Mouse (Mus musculus): ENCODE measurements around the gene Tmem107. TPM values are rescaled to one million over a fixed set of nuclear protein-coding genes. Genes with fewer than 3 reads are reported as not detected.

The Tmem107 gene
- polyA plus RNA-seq, 1 experiment from 2014 or later = 28.4 TPM

DNA sequence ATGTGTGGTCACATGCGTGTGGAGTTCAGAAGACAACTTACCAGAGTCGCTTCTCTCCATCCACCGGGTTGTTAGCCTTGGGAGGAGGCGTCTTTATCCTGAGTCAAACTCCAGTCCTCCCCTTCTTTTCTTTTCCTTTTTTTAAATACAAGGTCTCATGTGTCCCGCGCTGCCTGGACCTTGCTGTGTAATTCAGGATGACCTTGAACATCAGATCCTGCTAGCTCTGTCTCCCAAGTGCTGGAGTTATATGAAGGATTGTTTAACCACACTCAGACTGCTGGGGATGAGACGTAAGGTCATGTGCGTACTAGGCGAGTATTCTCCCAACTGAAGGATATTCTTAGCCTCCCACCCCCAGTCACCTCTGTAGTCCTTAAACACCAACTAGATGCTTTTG, 6.7 kb downstream of the Tmem107 start:
- Histone ChIP-seq H3K27me3 (replicated peaks) (no peaks in the 10 kb centered on the region), H3K9ac (no peak overlapping the region), H3K9me3 (no peaks in the 10 kb centered on the region), H3K4me1 (peaks cover 17% of the 10 kb centered on the region), H3K27ac (replicated peaks) (no peak overlapping the region), H3K36me3 (no peaks in the 10 kb centered on the region), H3K4me2 (no peak overlapping the region), H3K4me3 (no peak overlapping the region)
- no peak for ATAC-seq (ENCODE audit: extremely low read depth, insufficient number of reproducible peaks, low FRiP score, low TSS enrichment)
- 74% methylated on average over 9 of the region's 9 CpGs for WGBS

DNA sequence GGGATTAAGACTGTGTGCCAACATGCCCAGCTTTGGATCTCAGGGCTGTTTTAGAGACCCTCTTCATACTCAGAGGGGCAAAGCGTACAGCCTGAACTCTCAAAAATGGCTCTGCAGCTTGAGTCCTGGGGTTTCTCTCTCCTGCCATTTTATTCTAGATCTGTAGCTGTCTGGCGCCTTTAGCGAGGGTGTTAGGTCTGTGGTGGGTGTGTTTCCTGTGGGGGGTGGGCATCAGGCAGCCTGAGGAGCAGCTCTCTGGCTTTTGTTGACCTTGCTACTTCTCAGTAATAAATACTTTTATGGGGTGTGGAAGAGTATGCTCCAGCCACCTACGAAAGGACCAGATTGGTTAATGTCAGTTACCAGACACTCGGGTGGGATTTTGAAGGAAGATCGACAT, 7.4 kb downstream of the Tmem107 start:
- Histone ChIP-seq H3K36me3 (no peaks in the 10 kb centered on the region), H3K9ac (no peak overlapping the region), H3K4me2 (no peak overlapping the region), H3K27me3 (replicated peaks) (no peaks in the 10 kb centered on the region), H3K4me3 (no peak overlapping the region), H3K4me1 (peaks cover 13% of the 10 kb centered on the region), H3K9me3 (no peaks in the 10 kb centered on the region), H3K27ac (replicated peaks) (no peak overlapping the region)
- 77% methylated on average over 6 of the region's 6 CpGs for WGBS
- ATAC-seq (ENCODE audit: extremely low read depth, insufficient number of reproducible peaks, low FRiP score, low TSS enrichment) = no peak

DNA sequence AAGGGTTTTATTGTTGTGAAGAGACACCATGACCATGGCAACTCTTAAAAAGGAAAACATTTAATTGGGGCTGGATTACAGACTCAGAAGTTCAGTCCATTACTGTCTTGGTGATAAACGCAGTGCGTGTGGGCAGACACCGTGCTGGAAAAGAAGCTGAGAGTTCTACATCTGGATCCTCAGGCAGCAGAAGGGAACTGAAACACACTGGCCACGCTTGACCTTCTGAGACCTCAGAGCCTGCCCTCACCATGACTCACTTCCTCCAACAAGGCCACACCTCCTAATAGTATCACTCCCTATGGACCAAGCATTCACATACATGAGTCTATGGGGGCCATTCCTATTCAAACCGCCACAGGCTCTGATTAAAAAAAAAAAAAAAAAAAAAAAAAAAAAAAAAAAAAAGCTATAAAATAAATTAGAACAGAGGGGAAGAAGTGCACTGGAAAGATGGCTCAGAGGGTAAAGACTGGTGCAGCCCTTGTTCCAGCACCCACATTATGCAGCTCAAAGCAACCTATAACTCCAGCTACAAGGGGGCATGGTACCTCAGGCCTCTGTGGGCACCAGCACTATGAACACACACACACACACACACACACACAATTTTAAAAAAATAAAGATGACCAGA, 8.3 kb downstream of the Tmem107 start:
- H3K4me1 ChIP-seq = peaks cover 8% of the 10 kb centered on the region
- no peaks in the 10 kb centered on the region for H3K27me3 ChIP-seq (replicated peaks)
- H3K9ac ChIP-seq = no peak overlapping the region
- no peak for ATAC-seq (ENCODE audit: extremely low read depth, insufficient number of reproducible peaks, low FRiP score, low TSS enrichment)
- H3K36me3 ChIP-seq = no peaks in the 10 kb centered on the region
- no peak overlapping the region for H3K4me2 ChIP-seq
- WGBS = 62% methylated on average over 5 of the region's 5 CpGs
- H3K27ac ChIP-seq (replicated peaks) = no peak overlapping the region
- no peaks in the 10 kb centered on the region for H3K9me3 ChIP-seq
- no peak overlapping the region for H3K4me3 ChIP-seq

DNA sequence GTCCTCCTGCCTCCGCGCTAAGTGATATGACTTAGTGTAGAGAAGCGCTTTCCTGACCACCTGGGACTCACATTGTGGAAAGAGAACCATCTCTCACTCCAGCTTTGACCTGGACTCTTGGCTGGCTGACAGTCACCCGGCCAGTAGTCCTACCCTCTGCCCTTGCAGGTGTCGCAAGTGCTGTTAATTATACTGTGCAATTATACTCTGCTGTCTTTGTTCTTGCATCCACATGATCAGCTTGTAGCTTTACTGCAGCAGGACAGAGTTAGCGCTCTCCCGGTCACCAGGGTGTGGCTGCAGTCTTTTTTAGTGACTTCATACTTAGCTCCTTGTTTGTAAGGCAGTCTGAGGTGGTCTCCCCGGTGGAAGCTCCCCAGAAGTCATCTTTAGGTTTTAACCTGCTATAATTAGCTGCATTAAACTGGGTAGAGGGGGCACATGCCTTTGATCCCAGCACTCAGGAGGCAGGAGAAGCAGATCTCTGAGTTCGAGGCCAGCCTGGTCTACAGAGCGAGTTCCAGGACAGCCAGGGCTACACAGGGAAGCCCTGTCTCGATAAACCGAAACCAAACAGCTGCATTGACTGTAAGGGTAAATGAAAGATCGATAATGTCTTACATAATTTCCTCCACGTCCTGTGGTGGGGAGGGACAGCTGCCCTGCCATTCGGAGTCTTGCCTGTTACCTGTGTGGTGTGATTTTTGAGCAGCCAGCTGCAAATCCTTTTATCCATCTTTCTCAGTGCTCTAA, 9.7 kb downstream of the Tmem107 start:
- H3K4me1 ChIP-seq = no peaks in the 10 kb centered on the region
- WGBS = 74% methylated on average over 15 of the region's 15 CpGs
- ATAC-seq (ENCODE audit: extremely low read depth, insufficient number of reproducible peaks, low FRiP score, low TSS enrichment) = no peak
- H3K4me3 ChIP-seq = no peak overlapping the region
- H3K9ac ChIP-seq = no peak overlapping the region
- no peaks in the 10 kb centered on the region for H3K9me3 ChIP-seq
- H3K4me2 ChIP-seq = no peak overlapping the region
- H3K27me3 ChIP-seq (replicated peaks) = no peaks in the 10 kb centered on the region
- H3K27ac ChIP-seq (replicated peaks) = no peak overlapping the region
- no peaks in the 10 kb centered on the region for H3K36me3 ChIP-seq

DNA sequence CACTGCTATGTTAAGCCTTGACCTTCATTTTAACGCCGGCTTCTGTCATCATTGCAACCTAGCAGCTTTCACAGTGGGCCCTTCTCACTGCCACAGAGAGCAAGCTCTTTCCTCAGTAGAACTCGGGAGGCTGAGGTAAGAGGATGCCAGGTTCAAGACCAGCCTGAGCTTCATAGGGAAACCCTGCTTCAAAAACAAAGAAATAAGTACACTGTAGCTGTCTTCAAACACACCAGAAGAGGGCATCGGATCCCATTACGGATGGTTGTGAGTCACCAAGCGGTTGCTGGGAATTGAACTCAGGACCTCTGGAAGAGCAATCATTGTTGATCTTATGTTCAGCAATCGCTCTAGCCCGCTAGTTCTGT, 10.2 kb downstream of the Tmem107 start:
- WGBS = 85% methylated on average over 8 of the region's 8 CpGs
- Histone ChIP-seq H3K9me3 (no peaks in the 10 kb centered on the region), H3K4me3 (no peak overlapping the region), H3K27me3 (replicated peaks) (no peaks in the 10 kb centered on the region), H3K4me1 (0 out of 2 replicates have a peak, but pooled peaks cover under 1% of the 10 kb centered on the region), H3K4me2 (no peak overlapping the region), H3K9ac (no peak overlapping the region), H3K36me3 (no peaks in the 10 kb centered on the region), H3K27ac (replicated peaks) (no peak overlapping the region)
- no peak for ATAC-seq (ENCODE audit: extremely low read depth, insufficient number of reproducible peaks, low FRiP score, low TSS enrichment)

DNA sequence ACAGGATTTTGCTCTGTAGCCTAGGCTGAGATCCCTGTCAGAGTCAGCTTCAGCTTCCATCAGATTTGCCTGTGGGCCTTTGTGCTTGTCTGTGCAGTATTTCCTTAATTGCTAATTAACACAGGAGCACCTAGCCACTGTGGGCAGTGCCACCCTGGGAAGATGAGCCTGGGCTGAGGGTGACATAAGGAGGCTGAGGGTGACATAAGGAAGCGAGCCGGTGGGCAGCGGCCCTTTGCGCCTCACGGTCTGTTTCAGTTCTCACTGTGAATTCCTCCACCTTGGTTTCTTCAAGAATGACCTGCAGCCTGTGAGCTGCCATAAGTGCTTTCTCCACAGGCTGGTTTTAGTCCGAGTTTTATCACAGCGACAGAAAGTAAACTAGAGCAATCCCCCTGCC, 11.0 kb downstream of the Tmem107 start:
- Histone ChIP-seq H3K36me3 (no peaks in the 10 kb centered on the region), H3K9ac (no peak overlapping the region), H3K27ac (replicated peaks) (no peak overlapping the region), H3K4me1 (peaks cover 8% of the 10 kb centered on the region), H3K4me2 (no peak overlapping the region), H3K4me3 (no peak overlapping the region), H3K27me3 (replicated peaks) (no peaks in the 10 kb centered on the region), H3K9me3 (no peaks in the 10 kb centered on the region)
- no peak for ATAC-seq (ENCODE audit: extremely low read depth, insufficient number of reproducible peaks, low FRiP score, low TSS enrichment)
- 76% methylated on average over 7 of the region's 7 CpGs for WGBS

DNA sequence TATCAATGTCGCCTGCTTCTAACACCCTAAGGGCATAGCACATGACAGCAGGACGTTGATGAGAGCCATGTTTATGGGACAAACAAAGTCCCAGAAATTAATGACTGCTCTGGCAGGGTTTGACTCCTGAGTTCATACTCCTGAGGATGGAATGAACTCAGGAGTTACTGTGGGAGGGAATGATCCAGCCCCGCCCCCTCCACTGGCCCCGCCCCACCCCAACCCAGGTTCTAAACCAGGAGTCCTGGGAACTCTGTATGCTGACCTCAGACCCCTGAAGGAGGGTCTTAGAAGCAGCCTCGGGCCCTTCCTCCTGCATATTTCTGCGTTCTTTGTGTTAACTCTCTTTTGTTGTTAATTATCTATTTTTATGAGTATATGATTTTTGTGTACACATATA, 15.0 kb downstream of the Tmem107 start:
- ATAC-seq (ENCODE audit: extremely low read depth, insufficient number of reproducible peaks, low FRiP score, low TSS enrichment) = no peak
- Histone ChIP-seq H3K4me1 (peaks cover 39% of the 10 kb centered on the region), H3K4me2 (no peak overlapping the region), H3K36me3 (peaks cover 13% of the 10 kb centered on the region), H3K4me3 (no peak overlapping the region), H3K9ac (no peak overlapping the region), H3K9me3 (no peaks in the 10 kb centered on the region), H3K27ac (replicated peaks) (no peak overlapping the region), H3K27me3 (replicated peaks) (no peaks in the 10 kb centered on the region)
- WGBS = 73% methylated on average over 6 of the region's 6 CpGs

DNA sequence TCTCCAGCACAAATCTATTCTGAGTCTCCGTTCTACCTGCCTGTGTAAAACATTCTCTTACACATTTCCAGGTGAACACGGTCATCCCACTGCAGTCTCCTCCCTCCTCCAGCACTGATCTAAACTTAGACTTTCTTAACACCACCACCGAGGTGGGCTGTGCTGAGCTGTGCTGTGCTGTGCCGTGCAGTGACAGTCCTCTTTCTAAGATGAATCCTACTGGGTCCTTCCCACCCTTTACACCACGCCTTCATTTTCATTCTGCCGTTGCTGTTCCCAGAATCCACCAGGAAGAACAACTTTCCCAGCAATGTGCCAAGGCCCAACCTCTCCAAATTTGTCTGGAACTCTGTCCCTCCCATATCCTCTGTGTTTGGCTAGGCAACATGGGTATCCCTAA, 15.8 kb downstream of the Tmem107 start:
- peak overlapping the region; percentile 98 for H3K27ac ChIP-seq (replicated peaks)
- H3K9ac ChIP-seq = peak overlapping the region; percentile 59
- H3K4me3 ChIP-seq = no peak overlapping the region
- H3K4me2 ChIP-seq = no peak overlapping the region
- H3K27me3 ChIP-seq (replicated peaks) = no peaks in the 10 kb centered on the region
- peaks cover 20% of the 10 kb centered on the region for H3K36me3 ChIP-seq
- ATAC-seq (ENCODE audit: extremely low read depth, insufficient number of reproducible peaks, low FRiP score, low TSS enrichment) = no peak
- no peaks in the 10 kb centered on the region for H3K9me3 ChIP-seq
- peaks cover 47% of the 10 kb centered on the region for H3K4me1 ChIP-seq
- WGBS = 46% methylated on average over 6 of the region's 6 CpGs

DNA sequence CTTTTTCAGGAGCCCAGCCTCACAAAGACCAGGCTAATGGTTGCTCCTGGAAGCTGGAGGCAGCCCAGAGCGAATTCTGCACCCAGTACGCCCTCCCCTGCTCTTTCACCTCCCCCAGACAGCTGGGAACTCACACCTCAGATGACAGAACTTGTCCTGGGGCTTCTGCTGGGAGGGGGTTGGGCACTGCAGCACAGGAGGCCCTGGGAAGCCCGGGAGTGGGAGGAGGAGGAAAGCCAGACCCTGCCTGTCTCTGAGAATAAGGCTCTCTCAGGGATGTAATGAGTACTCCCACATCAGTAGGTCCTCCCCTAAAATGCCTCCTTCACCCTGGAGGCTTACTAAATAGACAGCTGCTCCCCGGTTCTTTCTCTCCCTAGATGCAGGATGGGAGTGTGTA, 16.5 kb downstream of the Tmem107 start:
- no peak for ATAC-seq (ENCODE audit: extremely low read depth, insufficient number of reproducible peaks, low FRiP score, low TSS enrichment)
- Histone ChIP-seq H3K4me3 (no peak overlapping the region), H3K9me3 (no peaks in the 10 kb centered on the region), H3K4me1 (peaks cover 54% of the 10 kb centered on the region), H3K27me3 (replicated peaks) (no peaks in the 10 kb centered on the region), H3K4me2 (no peak overlapping the region; the same call in 1 of the 2 replicates), H3K9ac (peak overlapping the region; percentile 59), H3K27ac (replicated peaks) (peak overlapping the region; percentile 98), H3K36me3 (peaks cover 27% of the 10 kb centered on the region)
- 20% methylated on average over 4 of the region's 4 CpGs for WGBS

DNA sequence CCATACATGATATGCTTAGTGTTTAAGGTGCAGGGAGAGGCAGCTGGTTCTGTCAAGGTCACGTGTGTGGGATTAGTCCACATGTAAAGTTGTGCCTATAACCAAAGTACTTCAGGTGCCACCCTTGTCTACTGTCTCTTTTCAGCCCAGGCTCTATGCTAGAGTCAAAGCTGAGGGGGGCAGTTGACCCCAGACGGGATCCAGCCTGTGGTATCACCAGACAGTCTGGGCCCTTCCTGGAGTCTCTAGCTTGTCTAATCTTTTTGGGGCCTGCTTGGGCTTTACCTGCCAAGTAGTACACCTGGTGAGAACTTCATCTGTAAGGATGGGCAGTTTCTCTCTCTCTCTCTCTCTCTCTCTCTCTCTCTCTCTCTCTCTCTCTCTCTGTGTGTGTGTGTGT, 17.0 kb downstream of the Tmem107 start:
- ATAC-seq (ENCODE audit: extremely low read depth, insufficient number of reproducible peaks, low FRiP score, low TSS enrichment) = no peak
- H3K4me3 ChIP-seq = peak overlapping the region; percentile 100; the same call in 1 of the 2 replicates

DNA sequence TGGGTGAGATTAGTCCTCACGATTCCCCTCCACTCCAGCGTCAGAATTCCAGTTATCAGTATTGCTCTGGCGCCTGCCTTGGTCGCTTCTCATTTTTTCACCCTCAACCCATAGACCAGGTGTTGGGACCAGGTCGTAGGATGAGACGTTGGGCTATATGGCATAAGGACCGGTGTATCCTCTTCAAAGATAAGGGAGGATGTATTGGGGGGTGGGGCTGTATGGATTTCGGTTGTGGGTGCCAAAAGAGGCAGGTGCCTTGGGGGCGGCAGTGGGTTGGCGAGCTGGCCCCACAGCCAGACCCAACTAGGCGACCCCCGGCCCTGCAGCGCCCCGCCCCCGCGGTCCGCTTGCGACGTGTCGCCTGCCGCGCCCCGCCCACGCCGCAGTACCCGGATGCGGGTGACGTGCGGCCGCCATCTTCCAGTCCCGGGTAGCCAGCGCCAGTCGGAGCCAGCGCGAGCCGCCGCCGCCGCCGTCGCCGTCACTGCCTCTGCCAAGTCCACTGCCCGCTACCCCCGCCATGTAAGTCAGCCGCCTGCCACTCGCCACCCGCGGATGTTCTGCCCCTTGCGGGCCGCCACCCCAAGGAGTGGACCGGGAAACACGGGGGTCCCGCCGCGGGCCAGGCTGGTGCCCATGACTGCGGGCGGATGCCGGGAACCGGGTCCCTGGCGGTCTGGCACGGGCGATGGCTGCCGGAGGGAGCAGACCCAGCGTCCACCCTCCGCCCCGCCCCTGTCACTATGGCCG, 17.7 kb downstream of the Tmem107 start, which contains the start of gene Vamp2:
TSS of gene Vamp2 (plus strand) at position 388 of the 753 bp plus-strand sequence.
- Histone ChIP-seq H3K4me3 (peak within 1 kb of the TSS; percentile 100), H3K27ac (replicated peaks) (peak within 1 kb of the TSS; percentile 98), H3K9me3 (no peaks in the 10 kb centered on the region), H3K4me1 (peaks cover 62% of the 10 kb centered on the region), H3K4me2 (peak within 1 kb of the TSS; percentile 96), H3K27me3 (replicated peaks) (no peaks in the 10 kb centered on the region), H3K36me3 (peaks cover 34% of the 10 kb centered on the region), H3K9ac (peak within 1 kb of the TSS; percentile 100)
- ATAC-seq (ENCODE audit: extremely low read depth, insufficient number of reproducible peaks, low FRiP score, low TSS enrichment) = peak; percentile 76
- under 1% methylated on average over 61 of the region's 67 CpGs for WGBS

More for the DNA sequence above, 17.0 kb downstream of the Tmem107 start:
- H3K4me1 ChIP-seq = peaks cover 59% of the 10 kb centered on the region
- peaks cover 30% of the 10 kb centered on the region for H3K36me3 ChIP-seq
- H3K9me3 ChIP-seq = no peaks in the 10 kb centered on the region
- H3K27ac ChIP-seq (replicated peaks) = peak overlapping the region; percentile 98
- H3K4me2 ChIP-seq = peak overlapping the region; percentile 96
- 54% methylated on average over 2 of the region's 2 CpGs for WGBS
- no peaks in the 10 kb centered on the region for H3K27me3 ChIP-seq (replicated peaks)
- peak overlapping the region; percentile 100; the same call in 1 of the 2 replicates for H3K9ac ChIP-seq
